Mouse (Mus musculus) regulatory T cell (primary cell): ENCODE data around the gene Ermap.

Source experiments
- in situ Hi-C: fragments of 300-600 bp; cut with MboI, MseI; formaldehyde crosslinking; loops from one replicate; pipeline ENCODE4 v1.15.1; 2025; ENCODE audit warnings: high pct_unique_total_duplicates

Ermap gene

GRCm38 (mm10) chr4:119137313-119137712, 52.5 kb downstream of the Ermap start:
- in situ Hi-C loops, result no loop called here

- in situ Hi-C loops, result no loop called here
Measured at GRCm38 (mm10) chr4:119133860-119134259, 56.0 kb downstream of the Ermap start.

GRCm38 (mm10) chr4:119133306-119133705, 56.5 kb downstream of the Ermap start:
- in situ Hi-C loops, result no loop called here

GRCm38 (mm10) chr4:119131189-119131910, 58.5 kb downstream of the Ermap start:
- in situ Hi-C loops, result no loop called here

- in situ Hi-C loops, result loop anchor here (5.0 kb wide), 1 partner anchor 697 kb away; no protein-coding TSS in a partner anchor
Measured at GRCm38 (mm10) chr4:119129096-119129495, 60.7 kb downstream of the Ermap start.

- in situ Hi-C loops, result loop anchor here (5.0 kb wide), 1 partner anchor 696 kb away; no protein-coding TSS in a partner anchor
Measured at GRCm38 (mm10) chr4:119128547-119128946, 61.3 kb downstream of the Ermap start.

GRCm38 (mm10) chr4:119127229-119127628, 62.6 kb downstream of the Ermap start:
- in situ Hi-C loops, result loop anchor here (5.0 kb wide), 1 partner anchor 695 kb away; no protein-coding TSS in a partner anchor

- in situ Hi-C loops, result loop anchor here (5.0 kb wide), 1 partner anchor 693 kb away; no protein-coding TSS in a partner anchor
Measured at GRCm38 (mm10) chr4:119125577-119126270, 64.1 kb downstream of the Ermap start.
